Mouse (Mus musculus) olfactory bulb, adult 2 months (tissue): ENCODE measurements around the gene Ndufb6.

Experiments
- CTCF ChIP-seq: fragments of 200-500 bp; IDR thresholded peaks from 2 replicates; pipeline ENCODE4 v1.5.1; 2012; ENCODE audit warnings: low read depth, mild to moderate bottlenecking, low read length, moderate library complexity; ENCODE audit not compliant: insufficient read depth
- POLR2A ChIP-seq: fragments of 200-500 bp; IDR thresholded peaks from 2 replicates; pipeline ENCODE4 v1.6.1; 2012; ENCODE audit warnings: mild to moderate bottlenecking, low read depth, low read length, moderate library complexity; ENCODE audit not compliant: insufficient read depth

- no peak for TF ChIP-seq POLR2A
- TF ChIP-seq CTCF, result no peak
These were observed 40.5 kb downstream of the Ndufb6 start for GRCm38 (mm10) chr4:40238483-40239408.
